Mouse (Mus musculus): Measurements from ENCODE around the gene Eif4a2. TPM values are rescaled to one million over a fixed set of nuclear protein-coding genes. Genes with fewer than 3 reads are reported as not detected.

The Eif4a2 gene
- polyA plus RNA-seq, 1 experiment from 2014 or later = 155 TPM

DNA sequence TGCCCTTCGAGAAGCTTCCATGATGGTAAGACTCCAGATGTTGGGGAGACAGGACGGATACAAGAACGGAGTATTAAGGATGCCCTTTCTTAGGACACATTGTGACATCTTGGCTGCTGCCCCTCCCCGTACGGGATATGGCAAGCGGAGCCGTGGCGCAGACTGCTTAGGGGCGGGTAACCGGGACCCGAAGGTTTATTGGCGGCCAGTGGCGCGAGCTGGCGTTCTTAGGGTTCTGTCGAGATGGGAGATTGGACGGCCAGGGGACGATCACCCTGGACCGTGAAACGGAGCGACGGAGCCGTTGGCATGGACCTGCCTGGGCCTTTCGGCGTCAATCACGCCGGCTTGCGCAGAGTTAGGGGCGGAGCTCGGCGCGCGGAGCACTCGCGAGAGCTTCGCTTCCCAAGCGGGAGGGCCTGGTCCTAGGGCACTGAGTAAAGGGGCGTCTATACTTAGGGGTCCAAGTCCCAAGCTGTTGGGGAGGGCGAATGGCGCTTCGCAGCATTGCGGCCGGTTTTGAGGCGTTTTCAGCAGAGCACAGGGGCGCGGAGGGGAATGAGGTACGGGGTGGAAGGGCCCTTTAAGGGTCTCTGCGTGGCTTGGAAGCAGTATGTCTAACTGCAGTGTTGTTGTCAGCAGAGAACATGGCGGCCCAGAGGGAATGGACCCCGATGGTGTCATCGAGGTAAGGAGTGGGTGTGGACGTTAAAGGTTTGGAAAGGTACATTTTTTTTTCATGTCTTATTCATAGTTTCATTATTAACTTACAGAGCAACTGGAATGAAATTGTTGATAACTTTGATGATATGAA, 909 bp downstream of the Eif4a2 start:
- Histone ChIP-seq H3K36me3 (peaks cover 47% of the 10 kb centered on the region), H3K9ac (peak overlapping the region; percentile 100), H3K27ac (peak overlapping the region; percentile 98), H3K4me1 (replicated peaks) (peaks cover 42% of the 10 kb centered on the region), H3K9me3 (replicated peaks) (no peaks in the 10 kb centered on the region), H3K4me3 (peak overlapping the region; percentile 99), H3K4me2 (peak overlapping the region; percentile 69), H3K27me3 (no peaks in the 10 kb centered on the region)
- under 1% methylated on average over 52 of the region's 52 CpGs for WGBS
- peak; percentile 83 for ATAC-seq (replicated peaks; ENCODE audit: insufficient number of reproducible peaks, insufficient read depth, low FRiP score, low read depth)

DNA sequence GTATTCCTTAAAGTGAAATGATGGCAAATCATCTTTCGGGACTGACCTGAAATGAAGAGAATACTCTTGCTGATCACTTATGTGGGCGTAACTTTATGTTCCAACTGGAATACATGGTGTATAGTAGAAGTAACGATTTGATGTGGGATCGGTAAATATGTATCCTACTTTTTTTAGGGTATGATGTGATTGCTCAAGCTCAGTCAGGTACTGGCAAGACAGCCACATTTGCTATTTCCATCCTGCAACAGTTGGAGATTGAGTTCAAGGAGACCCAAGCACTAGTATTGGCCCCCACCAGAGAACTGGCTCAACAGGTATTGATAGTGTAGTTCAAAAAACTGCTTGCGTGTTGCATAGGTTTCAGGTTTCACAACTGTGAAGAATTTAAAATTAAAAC, 1.7 kb downstream of the Eif4a2 start:
- Histone ChIP-seq H3K9me3 (replicated peaks) (no peaks in the 10 kb centered on the region), H3K4me3 (peak overlapping the region; percentile 99), H3K27me3 (no peaks in the 10 kb centered on the region), H3K9ac (peak overlapping the region; percentile 100), H3K27ac (peak overlapping the region; percentile 98), H3K4me2 (peak overlapping the region; percentile 69), H3K4me1 (replicated peaks) (peaks cover 38% of the 10 kb centered on the region), H3K36me3 (peaks cover 51% of the 10 kb centered on the region)
- ATAC-seq (replicated peaks; ENCODE audit: insufficient number of reproducible peaks, insufficient read depth, low FRiP score, low read depth) = no peak
- WGBS = 3% methylated on average over 5 of the region's 5 CpGs

DNA sequence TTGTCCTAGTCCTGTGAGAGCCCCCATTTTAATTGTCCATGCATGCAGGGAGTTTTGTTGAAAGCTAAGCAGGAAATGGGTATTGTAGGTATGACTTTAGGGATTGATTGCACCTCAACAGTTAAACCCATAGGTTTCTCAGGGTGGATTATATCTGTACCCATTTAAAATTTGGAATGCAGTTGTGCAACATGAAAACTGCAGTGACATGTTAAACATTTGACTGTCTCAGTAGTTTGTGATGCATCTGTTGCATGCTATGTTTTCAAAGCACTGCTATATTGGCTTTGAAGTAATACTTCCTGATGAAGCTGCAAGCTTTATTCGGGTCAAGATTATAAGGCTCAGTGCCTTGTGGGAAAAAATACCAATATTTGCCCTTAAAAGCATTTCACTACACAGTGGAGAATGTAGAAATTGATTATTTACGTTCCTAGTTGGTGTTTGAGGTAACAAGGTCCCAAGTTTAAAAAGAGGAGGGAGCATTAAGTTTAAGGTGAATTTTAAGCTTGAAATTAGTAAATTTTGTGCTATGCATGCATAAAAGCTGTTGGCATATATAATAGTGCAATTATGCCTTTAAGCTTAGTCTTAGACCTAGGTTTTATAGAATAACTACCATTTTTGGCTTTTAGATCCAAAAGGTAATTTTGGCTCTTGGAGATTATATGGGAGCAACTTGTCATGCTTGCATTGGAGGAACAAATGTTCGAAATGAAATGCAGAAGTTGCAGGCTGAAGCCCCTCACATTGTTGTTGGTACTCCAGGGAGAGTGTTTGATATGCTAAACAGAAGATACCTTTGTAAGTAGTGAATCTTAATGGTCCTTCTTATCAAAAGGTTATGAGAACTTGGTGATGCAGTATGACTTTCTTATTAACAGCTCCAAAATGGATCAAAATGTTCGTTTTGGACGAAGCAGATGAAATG, 2.4 kb downstream of the Eif4a2 start:
- no peak for ATAC-seq (replicated peaks; ENCODE audit: insufficient number of reproducible peaks, insufficient read depth, low FRiP score, low read depth)
- Histone ChIP-seq H3K4me1 (replicated peaks) (peaks cover 38% of the 10 kb centered on the region), H3K36me3 (peaks cover 58% of the 10 kb centered on the region), H3K9ac (peak overlapping the region; percentile 100), H3K9me3 (replicated peaks) (no peaks in the 10 kb centered on the region), H3K4me2 (peak overlapping the region; percentile 69), H3K27me3 (no peaks in the 10 kb centered on the region), H3K27ac (no peak overlapping the region), H3K4me3 (peak overlapping the region; percentile 99)
- WGBS = 40% methylated on average over 5 of the region's 5 CpGs

DNA sequence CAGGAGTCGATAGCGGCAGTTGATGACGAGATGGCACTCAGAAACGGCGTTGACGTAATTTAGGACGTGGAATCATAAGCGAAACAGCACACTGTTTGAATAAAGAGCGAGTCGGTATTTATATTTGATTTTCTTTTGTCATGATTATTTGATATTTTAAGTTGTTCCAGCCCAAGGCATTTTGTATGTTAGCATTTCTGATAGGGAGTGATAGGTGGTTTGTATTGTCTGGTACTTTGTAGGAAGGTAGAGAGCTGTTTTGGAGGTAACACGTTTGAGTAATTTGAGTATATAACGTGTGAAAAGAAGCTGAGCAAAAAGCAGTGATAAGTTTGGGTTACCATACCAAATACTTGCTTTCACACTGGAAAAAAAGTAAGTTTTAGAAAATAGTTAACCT, 5.1 kb downstream of the Eif4a2 start:
- ATAC-seq (replicated peaks; ENCODE audit: insufficient number of reproducible peaks, insufficient read depth, low FRiP score, low read depth) = no peak
- H3K27ac ChIP-seq = no peak overlapping the region
- no peak overlapping the region for H3K4me3 ChIP-seq
- peaks cover 34% of the 10 kb centered on the region for H3K4me1 ChIP-seq (replicated peaks)
- 74% methylated on average over 12 of the region's 12 CpGs for WGBS
- H3K27me3 ChIP-seq = no peaks in the 10 kb centered on the region
- H3K9ac ChIP-seq = no peak overlapping the region
- H3K4me2 ChIP-seq = no peak overlapping the region
- no peaks in the 10 kb centered on the region for H3K9me3 ChIP-seq (replicated peaks)
- peaks cover 72% of the 10 kb centered on the region for H3K36me3 ChIP-seq

DNA sequence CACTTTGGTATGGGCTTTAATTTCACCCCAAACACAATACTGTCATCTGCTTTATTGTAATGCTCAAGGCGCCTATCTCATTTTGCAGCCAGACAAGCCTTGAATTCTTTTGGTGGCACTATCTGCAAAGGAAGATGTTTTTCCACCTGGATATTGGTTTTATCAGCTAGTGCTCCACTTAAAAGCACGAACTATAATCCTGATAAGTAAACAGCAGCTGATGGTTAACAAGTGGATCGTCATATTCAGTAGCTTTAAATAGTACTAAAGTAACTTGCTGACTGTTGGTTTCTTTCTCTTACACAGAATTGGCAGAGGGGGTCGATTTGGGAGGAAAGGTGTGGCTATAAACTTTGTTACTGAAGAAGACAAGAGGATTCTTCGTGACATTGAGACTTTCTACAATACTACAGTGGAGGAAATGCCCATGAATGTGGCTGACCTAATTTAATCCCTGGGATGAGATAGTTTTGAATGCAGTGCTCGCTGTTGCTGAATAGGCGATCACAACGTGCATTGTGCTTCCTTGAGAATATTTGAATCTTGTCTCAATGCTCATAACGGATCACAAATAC, 5.7 kb downstream of the Eif4a2 start:
- H3K4me3 ChIP-seq = no peak overlapping the region
- ATAC-seq (replicated peaks; ENCODE audit: insufficient number of reproducible peaks, insufficient read depth, low FRiP score, low read depth) = no peak
- H3K4me2 ChIP-seq = no peak overlapping the region
- no peak overlapping the region for H3K9ac ChIP-seq
- peaks cover 72% of the 10 kb centered on the region for H3K36me3 ChIP-seq
- WGBS = 38% methylated on average over 9 of the region's 9 CpGs
- no peaks in the 10 kb centered on the region for H3K9me3 ChIP-seq (replicated peaks)
- no peak overlapping the region for H3K27ac ChIP-seq
- H3K27me3 ChIP-seq = no peaks in the 10 kb centered on the region
- peaks cover 34% of the 10 kb centered on the region for H3K4me1 ChIP-seq (replicated peaks)

DNA sequence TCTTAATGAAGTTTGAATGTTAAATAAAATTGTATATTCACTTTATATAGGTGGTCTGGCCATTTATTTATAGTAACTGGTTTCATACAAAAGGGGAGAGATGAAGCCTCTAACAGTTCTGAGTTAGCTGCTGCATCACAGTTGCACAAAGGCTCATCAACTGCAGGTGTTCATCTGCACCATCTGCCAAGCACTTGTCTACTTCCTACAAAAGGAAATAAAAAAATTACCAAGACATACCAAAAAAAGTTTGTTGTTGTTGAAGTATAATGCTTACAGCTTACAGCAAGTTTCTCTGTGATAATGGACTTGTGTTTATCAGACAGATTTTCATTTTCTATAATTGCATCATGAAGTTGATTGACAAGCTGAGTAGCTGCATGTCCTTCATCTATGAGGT, 6.7 kb downstream of the Eif4a2 start:
- ATAC-seq (replicated peaks; ENCODE audit: insufficient number of reproducible peaks, insufficient read depth, low FRiP score, low read depth) = no peak
- Histone ChIP-seq H3K4me3 (no peak overlapping the region), H3K9ac (no peak overlapping the region), H3K9me3 (replicated peaks) (no peaks in the 10 kb centered on the region), H3K4me2 (no peak overlapping the region), H3K27me3 (no peaks in the 10 kb centered on the region), H3K36me3 (peaks cover 68% of the 10 kb centered on the region), H3K27ac (no peak overlapping the region), H3K4me1 (replicated peaks) (peaks cover 33% of the 10 kb centered on the region)

DNA sequence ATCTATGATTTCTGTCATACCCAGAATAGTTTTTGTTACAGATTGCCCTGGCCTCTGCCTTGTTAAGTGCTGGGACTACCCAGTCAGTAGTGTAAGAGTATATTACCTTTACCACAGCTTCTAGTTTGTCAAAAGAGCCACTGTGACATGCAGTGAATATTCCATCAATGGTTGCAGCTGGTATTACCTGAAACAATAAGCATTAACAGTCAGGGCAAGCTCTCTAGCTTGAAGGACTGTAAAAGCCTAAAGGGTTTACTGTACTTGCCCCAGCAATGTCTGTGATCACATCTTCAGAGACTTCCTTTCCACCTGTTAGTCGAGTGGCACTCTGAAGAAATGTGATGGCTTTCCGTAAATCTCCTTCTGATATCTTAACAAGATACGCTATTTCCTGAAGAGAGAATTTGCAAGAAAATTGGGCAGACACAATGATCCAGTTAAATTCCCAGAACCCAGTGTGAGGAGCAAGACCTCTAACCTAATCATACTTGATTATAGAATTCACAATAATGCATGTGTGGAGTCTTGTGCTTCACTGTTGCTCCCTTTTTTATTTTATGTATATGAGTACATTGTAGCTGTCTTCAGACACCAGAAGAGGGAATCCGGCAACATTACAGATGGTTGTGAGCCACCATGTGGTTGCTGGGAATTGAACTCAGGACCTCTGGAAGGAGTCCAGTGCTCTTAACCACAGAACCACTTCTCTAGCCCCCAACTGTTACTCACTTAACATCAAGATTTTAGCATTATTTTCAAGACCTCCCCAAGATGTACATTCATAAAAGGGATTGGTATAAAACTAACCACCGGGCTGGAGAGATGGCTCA, 7.3 kb downstream of the Eif4a2 start:
- Histone ChIP-seq H3K4me1 (replicated peaks) (peaks cover 27% of the 10 kb centered on the region), H3K36me3 (peaks cover 62% of the 10 kb centered on the region), H3K4me3 (no peak overlapping the region), H3K9ac (no peak overlapping the region), H3K27ac (no peak overlapping the region), H3K9me3 (replicated peaks) (no peaks in the 10 kb centered on the region), H3K4me2 (no peak overlapping the region), H3K27me3 (no peaks in the 10 kb centered on the region)
- ATAC-seq (replicated peaks; ENCODE audit: insufficient number of reproducible peaks, insufficient read depth, low FRiP score, low read depth) = no peak
- 61% methylated on average over 5 of the region's 5 CpGs for WGBS

DNA sequence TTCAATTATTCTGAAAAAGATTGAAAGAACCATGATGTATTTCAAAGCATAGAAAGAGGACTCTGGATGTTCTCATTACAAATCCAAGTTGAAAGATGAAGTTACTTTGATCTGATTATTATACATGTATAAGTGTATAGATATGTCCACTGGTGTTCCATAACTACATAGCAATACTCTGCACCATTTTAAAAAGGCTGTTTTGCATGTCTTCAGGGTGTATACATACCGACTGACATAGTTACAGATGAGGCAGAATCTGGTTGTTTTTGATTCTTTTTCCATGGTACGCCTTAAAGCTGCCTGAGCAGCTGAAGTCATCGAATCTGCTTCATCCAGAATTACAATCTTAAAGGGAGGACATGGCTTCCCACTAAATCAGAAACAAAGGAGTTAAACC, 8.2 kb downstream of the Eif4a2 start:
- no peak overlapping the region for H3K9ac ChIP-seq
- no peak overlapping the region for H3K4me2 ChIP-seq
- no peak overlapping the region for H3K27ac ChIP-seq
- no peak overlapping the region for H3K4me3 ChIP-seq
- H3K36me3 ChIP-seq = peaks cover 56% of the 10 kb centered on the region
- no peaks in the 10 kb centered on the region for H3K27me3 ChIP-seq
- ATAC-seq (replicated peaks; ENCODE audit: insufficient number of reproducible peaks, insufficient read depth, low FRiP score, low read depth) = no peak
- 71% methylated on average over 3 of the region's 3 CpGs for WGBS
- peaks cover 18% of the 10 kb centered on the region for H3K4me1 ChIP-seq (replicated peaks)
- no peaks in the 10 kb centered on the region for H3K9me3 ChIP-seq (replicated peaks)

DNA sequence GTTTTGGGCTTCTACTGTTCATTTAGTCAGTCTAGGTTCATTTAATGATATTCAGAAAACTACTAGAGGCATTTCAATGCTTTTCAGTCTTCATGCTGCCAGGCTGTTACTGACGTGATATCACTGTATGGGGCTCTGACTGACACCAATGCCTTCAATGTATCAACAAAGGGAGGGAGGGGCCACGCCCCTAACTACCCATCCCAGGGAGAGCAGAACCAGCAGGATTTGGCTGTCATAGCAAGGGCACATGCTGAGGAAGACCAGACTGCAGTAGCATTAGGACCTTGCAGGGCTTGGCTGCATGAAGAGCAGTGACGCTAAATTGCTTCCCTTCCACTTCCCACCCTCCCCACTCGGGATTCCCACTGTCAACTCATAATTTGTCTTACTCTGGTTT, 9.9 kb downstream of the Eif4a2 start:
- no peak for ATAC-seq (replicated peaks; ENCODE audit: insufficient number of reproducible peaks, insufficient read depth, low FRiP score, low read depth)
- Histone ChIP-seq H3K4me3 (no peak overlapping the region), H3K9me3 (replicated peaks) (no peaks in the 10 kb centered on the region), H3K27ac (no peak overlapping the region), H3K27me3 (no peaks in the 10 kb centered on the region), H3K9ac (no peak overlapping the region), H3K4me2 (no peak overlapping the region), H3K36me3 (peaks cover 52% of the 10 kb centered on the region), H3K4me1 (replicated peaks) (peaks cover 6% of the 10 kb centered on the region; the same call in 1 of the 2 replicates)
- 46% methylated on average over 4 of the region's 4 CpGs for WGBS

DNA sequence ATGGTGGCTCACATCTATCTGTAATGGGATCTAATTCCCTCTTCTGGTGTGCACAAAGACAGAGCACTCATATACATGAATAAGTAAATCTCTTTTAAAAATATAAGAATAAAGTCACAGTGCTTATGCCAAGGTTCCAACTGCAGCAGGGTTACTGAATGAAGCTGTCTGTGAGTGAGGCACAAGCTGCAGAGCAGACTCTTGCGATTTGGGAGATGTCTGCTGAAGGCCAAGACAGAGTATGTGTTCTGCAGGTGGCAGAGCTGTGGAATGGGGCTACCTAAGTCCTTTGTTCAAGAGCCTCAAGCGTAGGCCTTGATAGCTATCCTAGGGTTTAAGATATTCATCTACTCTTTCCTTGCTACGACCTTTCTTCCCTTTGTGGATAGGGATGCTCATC, 15.2 kb downstream of the Eif4a2 start:
- Histone ChIP-seq H3K4me1 (replicated peaks) (peaks cover 10% of the 10 kb centered on the region), H3K4me3 (no peak overlapping the region), H3K4me2 (no peak overlapping the region), H3K27me3 (no peaks in the 10 kb centered on the region), H3K9ac (no peak overlapping the region), H3K27ac (no peak overlapping the region), H3K36me3 (peaks cover 31% of the 10 kb centered on the region), H3K9me3 (replicated peaks) (no peaks in the 10 kb centered on the region)
- ATAC-seq (replicated peaks; ENCODE audit: insufficient number of reproducible peaks, insufficient read depth, low FRiP score, low read depth) = no peak
- WGBS = 87% methylated on average over 3 of the region's 3 CpGs

DNA sequence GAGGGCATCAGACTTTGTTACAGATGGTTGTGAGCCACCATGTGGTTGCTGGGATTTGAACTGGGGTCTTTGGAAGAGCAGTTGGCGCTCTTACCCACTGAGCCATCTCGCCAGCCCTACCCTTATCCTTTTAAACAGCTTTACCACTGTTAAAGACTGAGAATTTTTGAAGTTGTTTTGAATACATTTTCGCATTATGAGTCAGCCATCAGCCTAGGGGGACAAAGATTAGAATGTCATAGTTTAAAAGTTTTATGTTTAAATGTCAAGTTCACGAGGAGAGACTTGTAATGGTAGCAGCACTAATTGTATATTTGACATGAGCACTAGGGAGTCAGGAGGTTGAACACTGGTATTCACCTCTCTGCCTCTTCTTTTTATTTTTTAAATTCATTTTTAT, 15.9 kb downstream of the Eif4a2 start:
- H3K4me3 ChIP-seq = no peak overlapping the region
- H3K36me3 ChIP-seq = peaks cover 31% of the 10 kb centered on the region
- H3K9me3 ChIP-seq (replicated peaks) = no peaks in the 10 kb centered on the region
- ATAC-seq (replicated peaks; ENCODE audit: insufficient number of reproducible peaks, insufficient read depth, low FRiP score, low read depth) = no peak
- no peaks in the 10 kb centered on the region for H3K27me3 ChIP-seq
- 90% methylated on average over 4 of the region's 4 CpGs for WGBS
- no peak overlapping the region for H3K27ac ChIP-seq
- H3K9ac ChIP-seq = no peak overlapping the region
- H3K4me1 ChIP-seq (replicated peaks) = peaks cover 10% of the 10 kb centered on the region
- no peak overlapping the region for H3K4me2 ChIP-seq
